Mouse (Mus musculus) inflammation-experienced regulatory T-cells (primary cell): ENCODE data around the gene Apoh. TPM values are rescaled to one million over a fixed set of nuclear protein-coding genes. Genes with fewer than 3 reads are reported as not detected.

Experiments
- polyA plus RNA-seq, 2 experiments: library from polyadenylated mRNA; unstranded; fragments of 100-300 nt; shearing (Covaris generic); gene quantifications; one replicate each; pipeline ENCODE4 v1.2.1; 2017

The Apoh gene
- 1 to 10 TPM in 1 of 2 experiments, not detected in 1; 1.3 TPM for polyA plus RNA-seq

GRCm38 (mm10) chr11:108342781-108343768 is at the start of gene Apoh:
Apoh (plus strand) TSS chr11:108343354.

GRCm38 (mm10) chr11:108343789-108344462 is 772 bp downstream of the Apoh start, which contains the start of gene Prkca:
Prkca (minus strand) TSS chr11:108343928.

GRCm38 (mm10) chr11:108424889-108425591 is 81.9 kb downstream of the Apoh start, which contains the start of gene Cep112:
Cep112 (plus strand) TSS chr11:108425192.

Other genes with a start within 250 kb of the Apoh start
- 100 to 1,000 TPM; 112 to 187 TPM for gene Prkca, start 574 bp downstream of the Apoh start, polyA plus RNA-seq
- gene Cep112, start 81.8 kb downstream of the Apoh start, polyA plus RNA-seq = 10 to 100 TPM in 1 of 2 experiments, under 1 TPM in 1; 0.39 to 11.1 TPM